In the genomic region with DNA sequence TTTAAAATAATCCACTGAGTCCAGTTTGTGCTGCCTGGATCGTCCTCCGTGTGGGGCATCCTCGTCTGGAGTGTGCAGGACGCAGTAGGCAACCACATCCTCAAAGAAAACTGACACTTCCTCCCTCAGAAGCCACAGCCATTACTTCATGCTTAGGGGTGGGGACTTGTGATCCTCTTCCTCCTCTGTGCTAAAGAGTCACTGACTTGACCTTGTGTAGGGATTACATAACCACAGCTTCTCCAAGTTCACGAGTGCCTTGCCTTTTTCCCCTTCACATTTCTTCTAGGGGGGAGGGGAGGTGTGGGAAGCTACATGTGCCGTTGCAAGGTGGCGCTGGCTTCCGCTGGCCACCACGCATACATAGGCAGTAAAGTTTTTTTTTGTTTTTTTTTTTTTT, we compare ENCODE assay signal across 11 mouse cellular contexts. TPM values are rescaled to one million over a fixed set of nuclear protein-coding genes. Genes with fewer than 3 reads are reported as not detected.
DNase-seq lines count a peak whose midpoint lies in the region; ATAC-seq and TF ChIP-seq lines count a peak whose summit lies in the region.
"Had no signal": no experiment of that assay in that cellular context is flagged by ENCODE, and none has a peak within 500 bp of the region (broad histone marks: within the 10 kb centered on the region; RNA-seq: fewer than 3 reads in every experiment).

No protein-coding gene starts in this region.

- no peak for TF ChIP-seq CTCF in lung, embryonic 14.5 days (IDR thresholded peaks at IDR 0.05; ENCODE audit: low read depth)
- no peak for TF ChIP-seq CTCF in lung, adult 2 months (IDR thresholded peaks at IDR 0.05; ENCODE audit: insufficient read depth, low read length)
- TF ChIP-seq CTCF in bone marrow, adult 2 months (IDR thresholded peaks at IDR 0.05; ENCODE audit: control insufficient read depth, insufficient read depth, low read length): no peak

- WGBS in lung, embryonic 14.5 days: 79% methylated on average over 9 of the region's 9 CpGs
- 56% methylated on average over 9 of the region's 9 CpGs for WGBS in lung, adult 2 months
- 4% methylated on average over 9 of the region's 9 CpGs for WGBS in bone marrow, adult 2 months
- 92% methylated on average over 9 of the region's 9 CpGs for WGBS in forebrain, embryonic 15.5 days

- no peaks in the 10 kb centered on the region for H3K4me1 ChIP-seq in lung, embryonic 14.5 days (ENCODE audit: insufficient read depth)
- H3K4me1 ChIP-seq in lung, adult 2 months (ENCODE audit: control insufficient read depth, insufficient read depth, low read length): no peaks in the 10 kb centered on the region
- peaks cover 13% of the 10 kb centered on the region for H3K4me1 ChIP-seq in bone marrow, adult 2 months (ENCODE audit: control insufficient read depth, insufficient read depth, low read length)
- H3K4me1 ChIP-seq in forebrain, embryonic 15.5 days: no peaks in the 10 kb centered on the region
- H3K4me1 ChIP-seq: neural tube, embryonic 15.5 days had no signal

- H3K4me3 ChIP-seq in lung, embryonic 14.5 days (ENCODE audit: low read depth, low read length): no peak overlapping the region
- no peak overlapping the region for H3K4me3 ChIP-seq in lung, adult 2 months (replicated peaks; ENCODE audit: extremely low read depth, low read depth, low read length)
- peak overlapping the region; percentile 31 for H3K4me3 ChIP-seq in bone marrow, adult 2 months (replicated peaks; ENCODE audit: control insufficient read depth, low read depth, low read length)
- H3K4me3 ChIP-seq in forebrain, embryonic 15.5 days: no peak overlapping the region
- H3K4me3 ChIP-seq: neural tube, embryonic 15.5 days had no signal

- no peak for TF ChIP-seq POLR2A in lung, adult 2 months (IDR thresholded peaks at IDR 0.05; ENCODE audit: borderline replicate concordance, extremely low read depth, low read depth, low read length)
- TF ChIP-seq POLR2A in bone marrow, adult 2 months (IDR thresholded peaks at IDR 0.05; ENCODE audit: borderline replicate concordance, control insufficient read depth, low read depth, low read length): no peak

- no peaks in the 10 kb centered on the region for H3K36me3 ChIP-seq in lung, embryonic 14.5 days (ENCODE audit: insufficient read depth)
- H3K36me3 ChIP-seq in splenic B cell, adult 2 months (ENCODE audit: control insufficient read depth, insufficient read depth, low read length, poor library complexity, severe bottlenecking): no peaks in the 10 kb centered on the region
- H3K36me3 ChIP-seq in forebrain, embryonic 15.5 days: no peaks in the 10 kb centered on the region
- H3K36me3 ChIP-seq: neural tube, embryonic 15.5 days had no signal

- no peak overlapping the region for H3K27ac ChIP-seq in lung, embryonic 14.5 days (ENCODE audit: low read depth)
- peak overlapping the region; percentile 83; the same call in 1 of the 2 replicates for H3K27ac ChIP-seq in bone marrow, adult 2 months (ENCODE audit: control insufficient read depth, insufficient read depth, low read depth, low read length, poor library complexity)
- H3K27ac ChIP-seq in forebrain, embryonic 15.5 days (replicated peaks): no peak overlapping the region
- H3K27ac ChIP-seq: kidney, postnatal 0 days; neural tube, embryonic 15.5 days had no signal

- no peak overlapping the region for H3K4me2 ChIP-seq in lung, embryonic 14.5 days
- H3K4me2 ChIP-seq in forebrain, embryonic 15.5 days (replicated peaks): no peak overlapping the region
- H3K4me2 ChIP-seq: neural tube, embryonic 15.5 days had no signal

- H3K9ac ChIP-seq in lung, embryonic 14.5 days: no peak overlapping the region
- H3K9ac ChIP-seq in forebrain, embryonic 15.5 days (replicated peaks): no peak overlapping the region
- H3K9ac ChIP-seq: neural tube, embryonic 15.5 days had no signal

- no peak for ATAC-seq in lung, embryonic 14.5 days (ENCODE audit: insufficient read depth)
- no peak for ATAC-seq in forebrain, embryonic 15.5 days (replicated peaks)

- no peaks in the 10 kb centered on the region for H3K9me3 ChIP-seq in lung, embryonic 14.5 days (ENCODE audit: low read depth, low read length)
- no peaks in the 10 kb centered on the region for H3K9me3 ChIP-seq in forebrain, embryonic 15.5 days
- H3K9me3 ChIP-seq: neural tube, embryonic 15.5 days had no signal

- H3K27me3 ChIP-seq in lung, embryonic 14.5 days (ENCODE audit: insufficient read depth, low read length): no peaks in the 10 kb centered on the region
- no peaks in the 10 kb centered on the region for H3K27me3 ChIP-seq in splenic B cell, adult 2 months (ENCODE audit: control insufficient read depth, insufficient read depth, low read length, poor library complexity, severe bottlenecking)
- H3K27me3 ChIP-seq in forebrain, embryonic 15.5 days: no peaks in the 10 kb centered on the region
- H3K27me3 ChIP-seq: neural tube, embryonic 15.5 days had no signal

- peak; percentile 15 for DNase-seq in lung, embryonic 14.5 days
- DNase-seq in lung, adult 2 months: no peak
- peak; percentile 47 for DNase-seq in lung, postnatal 10 days
- peak; percentile 86 for DNase-seq in splenic B cell, adult 2 months (ENCODE audit: low read depth, low spot score)
- no peak for DNase-seq in left cerebral cortex, adult 18-20 months (ENCODE audit: low spot score in 2 of 2)
- DNase-seq: cerebellum, adult 8-10 months; left cerebral cortex, postnatal 4 days had no signal

RNA-seq across cellular contexts. Expression of a gene that starts 35.7 kb away (rescaled TPM):
- 107 and 109 TPM in 2 replicates for polyA plus RNA-seq in lung, embryonic 14.5 days (2014; fragmentation: Nextera tagmentation; extraction: Ambion mirVana)
- 18.7 and 19.7 TPM in 2 replicates for polyA plus RNA-seq in lung, adult 2 months (2012; rRNA removed)
- 20.9 and 27.8 TPM in 2 replicates for polyA plus RNA-seq in bone marrow, adult 2 months (2011; ENCODE audit: insufficient read depth, insufficient read length, low replicate concordance, missing spikeins)
- polyA plus RNA-seq in forebrain, embryonic 15.5 days (2015; fragmentation: Nextera tagmentation; extraction: Ambion mirVana): 113 and 118 TPM in 2 replicates
- total RNA-seq in left cerebral cortex, adult 18-20 months (2021): 10 to 100 TPM; 45.7 to 45.8 TPM

Comparison
In these comparisons a context has a peak if more than half of its experiments do, and no peak if none do; other contexts are left out.
1. DNase-seq: peak in lung, embryonic 14.5 days (single experiment), lung, postnatal 10 days (single experiment) and splenic B cell, adult 2 months (single experiment); none in lung, adult 2 months (single experiment) and left cerebral cortex, adult 18-20 months (0 of 2).